Mouse (Mus musculus) heart, embryonic 14.5 days (tissue): ENCODE measurements around the gene Aacs. TPM values are rescaled to one million over a fixed set of nuclear protein-coding genes. Genes with fewer than 3 reads are reported as not detected.

Experiments used
- ATAC-seq: fragments of 200-750 bp; cut with Nextera tagmentation; 2 replicates; pipeline ENCODE4 v1.8.0; 2017; ENCODE audit warnings: low read depth, moderate TSS enrichment; ENCODE audit not compliant: insufficient number of reproducible peaks, insufficient read depth, low FRiP score
- H3K27ac ChIP-seq, 2 experiments: fragments of 200-500 bp in 1 of 2; fragments of 300-500 bp in 1 of 2; sonication (generic) in 1 of 2; replicated peaks in 1 of 2; 2 replicates each; pipeline ENCODE4 v1.5.1; 2012 to 2014; ENCODE audit warnings: low read depth in 2 of 2, low read length in 2 of 2, control low read depth in 1 of 2, mild to moderate bottlenecking in 1 of 2, mixed read lengths in 1 of 2; ENCODE audit not compliant: control insufficient read depth in 1 of 2, insufficient read depth in 1 of 2
- H3K27me3 ChIP-seq: fragments of 300-500 bp; sonication (generic); 2 replicates; pipeline ENCODE4 v1.6.1; 2014; ENCODE audit warnings: mild to moderate bottlenecking, low read length, control low read depth; ENCODE audit not compliant: control insufficient read depth, insufficient read depth
- H3K36me3 ChIP-seq: fragments of 300-500 bp; sonication (generic); 2 replicates; pipeline ENCODE4 v1.6.1; 2014; ENCODE audit warnings: mild to moderate bottlenecking, control low read depth, low read length, mixed read lengths; ENCODE audit not compliant: control insufficient read depth, insufficient read depth
- H3K4me1 ChIP-seq, 2 experiments: fragments of 200-500 bp in 1 of 2; fragments of 300-500 bp in 1 of 2; sonication (generic) in 1 of 2; 2 replicates each; pipeline ENCODE4 v1.6.1; 2012 to 2014; ENCODE audit warnings: low read length in 2 of 2, control low read depth in 1 of 2, mixed read lengths in 1 of 2; ENCODE audit not compliant: control insufficient read depth in 2 of 2, insufficient read depth in 2 of 2
- H3K4me2 ChIP-seq: fragments of 300-500 bp; sonication (generic); 2 replicates; pipeline ENCODE4 v1.6.1; 2014; ENCODE audit warnings: mild to moderate bottlenecking, low read length
- H3K4me3 ChIP-seq, 2 experiments: fragments of 200-500 bp in 1 of 2; fragments of 300-500 bp in 1 of 2; sonication (generic) in 1 of 2; 2 replicates each; pipeline ENCODE4 v1.5.1; 2012 to 2014; ENCODE audit warnings: low read length in 2 of 2, mild to moderate bottlenecking in 2 of 2, control low read depth in 1 of 2, low read depth in 1 of 2, moderate library complexity in 1 of 2; ENCODE audit not compliant: control insufficient read depth in 1 of 2, insufficient read depth in 1 of 2
- H3K9ac ChIP-seq: fragments of 300-500 bp; sonication (generic); 2 replicates; pipeline ENCODE4 v1.6.1; 2014; ENCODE audit warnings: mild to moderate bottlenecking, low read length
- H3K9me3 ChIP-seq: fragments of 300-500 bp; sonication (generic); 2 replicates; pipeline ENCODE4 v1.6.1; 2016; ENCODE audit warnings: low read length, control low read depth; ENCODE audit not compliant: control insufficient read depth
- WGBS: fragments of 180-500 bp; shearing (Covaris S2); extraction: QIAGEN DNeasy Blood & Tissue Kit; methylation state at CpG from one replicate; pipeline ENCODE4 v1.1.7; 2014; 5-methylcytosine and 5-hydroxymethylcytosine counted together
- polyA plus RNA-seq: library from polyadenylated mRNA; unstranded; fragments of >200 nt; fragmentation: Nextera tagmentation; extraction: Ambion mirVana; gene quantifications from 2 replicates; pipeline ENCODE4 v1.2.1, GENCODE M21; 2014

Gene Aacs
- polyA plus RNA-seq, 1 experiment from 2014 or later: 9.6 TPM

DNA sequence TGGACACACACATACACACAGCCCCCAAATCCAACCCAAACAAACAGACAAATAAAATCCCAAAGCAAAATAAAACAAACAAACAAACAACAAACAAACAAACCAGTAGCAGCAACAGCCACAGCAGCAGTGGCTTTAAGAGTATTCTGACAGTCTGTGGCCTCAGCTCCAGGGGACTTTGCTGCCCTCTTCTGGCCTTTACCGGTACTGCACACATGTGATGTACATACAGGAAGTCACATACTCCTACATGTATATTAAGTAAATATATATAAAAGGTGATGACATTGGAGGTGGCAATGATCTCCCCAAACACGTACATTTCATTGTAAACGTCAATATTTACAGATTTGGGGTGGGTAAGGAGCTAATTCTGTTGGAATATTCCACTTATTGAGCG lies 50.9 kb downstream of the Aacs start:
- peaks cover 6% of the 10 kb centered on the region for H3K9me3 ChIP-seq
- H3K36me3 ChIP-seq: no peaks in the 10 kb centered on the region

DNA sequence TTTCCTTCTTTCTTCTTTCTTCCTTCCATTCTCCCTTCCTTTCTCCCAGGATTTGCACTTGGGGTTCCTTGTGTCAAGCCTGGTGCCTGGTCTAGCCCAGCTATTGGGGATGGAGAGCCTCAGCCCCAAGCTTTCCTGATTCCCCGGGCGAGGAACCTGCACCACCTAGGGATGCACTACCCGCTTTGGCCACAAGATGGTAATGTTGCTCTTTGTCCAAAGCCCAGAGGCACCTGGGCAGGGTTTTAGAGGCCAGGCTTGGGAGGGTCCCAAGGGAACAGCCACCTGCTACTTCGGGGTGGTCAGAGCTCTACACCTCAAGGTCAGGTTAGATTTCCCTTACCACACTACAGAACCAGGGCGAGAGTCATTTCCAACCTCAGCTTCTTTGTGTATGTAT lies 53.5 kb downstream of the Aacs start:
- H3K27me3 ChIP-seq: peaks cover 59% of the 10 kb centered on the region
- peaks cover 6% of the 10 kb centered on the region for H3K9me3 ChIP-seq
- no peak overlapping the region for H3K4me3 ChIP-seq
- no peaks in the 10 kb centered on the region for H3K36me3 ChIP-seq
- no peak overlapping the region for H3K27ac ChIP-seq
- WGBS: 7% methylated on average over 5 of the region's 5 CpGs
- H3K9ac ChIP-seq: no peak overlapping the region
- H3K4me1 ChIP-seq: peaks cover 0 to 14% of the 10 kb centered on the region in 2 experiments; a peak in 3 of 4 replicates
- ATAC-seq: no peak
- no peak overlapping the region for H3K4me2 ChIP-seq

More for the DNA sequence above, 50.9 kb downstream of the Aacs start:
- peaks cover 33% of the 10 kb centered on the region for H3K27me3 ChIP-seq
- no peak overlapping the region for H3K4me2 ChIP-seq
- no peak overlapping the region for H3K27ac ChIP-seq
- H3K9ac ChIP-seq: no peak overlapping the region
- no peak overlapping the region for H3K4me3 ChIP-seq
- H3K4me1 ChIP-seq: no peaks in the 10 kb centered on the region
- no peak for ATAC-seq
- whole genome bisulfite sequencing: 66% methylated on average over 4 of the region's 4 CpGs

DNA sequence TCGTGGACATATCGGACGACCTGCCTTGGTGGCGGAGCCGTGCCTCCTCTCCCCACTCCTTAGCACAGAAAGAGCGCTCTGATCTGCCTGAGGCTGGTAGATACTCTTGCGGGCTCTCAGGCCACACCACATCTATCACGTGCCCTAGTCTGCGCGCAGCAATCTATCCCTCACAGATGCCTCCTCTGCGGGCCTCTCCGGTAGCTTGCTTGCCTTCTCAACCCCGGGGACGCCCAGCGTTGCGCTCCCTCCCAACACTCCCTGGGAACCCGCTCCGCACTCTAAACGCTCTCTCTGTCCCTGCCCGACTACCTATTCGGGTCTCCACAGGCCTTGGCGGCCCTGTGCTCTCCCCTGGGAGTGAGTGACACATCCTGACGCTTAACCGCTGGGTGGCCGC lies 56.0 kb downstream of the Aacs start, which contains the start of gene Tmem132b:
Tmem132b (plus strand) TSS at position 141 of the 400 bp plus-strand sequence.
- Histone ChIP-seq H3K36me3 (no peaks in the 10 kb centered on the region), H3K9me3 (peaks cover 2% of the 10 kb centered on the region), H3K27me3 (peaks cover 80% of the 10 kb centered on the region), H3K4me2 (peak within 1 kb of the TSS; percentile 83), H3K4me1 (peaks cover 0 to 14% of the 10 kb centered on the region in 2 experiments; a peak in 3 of 4 replicates), H3K4me3 (peak within 1 kb of the TSS; percentile 47 to 48), H3K27ac (no peak within 1 kb of the TSS), H3K9ac (no peak within 1 kb of the TSS)
- 2% methylated on average over 24 of the region's 25 CpGs for WGBS
- ATAC-seq: no peak

DNA sequence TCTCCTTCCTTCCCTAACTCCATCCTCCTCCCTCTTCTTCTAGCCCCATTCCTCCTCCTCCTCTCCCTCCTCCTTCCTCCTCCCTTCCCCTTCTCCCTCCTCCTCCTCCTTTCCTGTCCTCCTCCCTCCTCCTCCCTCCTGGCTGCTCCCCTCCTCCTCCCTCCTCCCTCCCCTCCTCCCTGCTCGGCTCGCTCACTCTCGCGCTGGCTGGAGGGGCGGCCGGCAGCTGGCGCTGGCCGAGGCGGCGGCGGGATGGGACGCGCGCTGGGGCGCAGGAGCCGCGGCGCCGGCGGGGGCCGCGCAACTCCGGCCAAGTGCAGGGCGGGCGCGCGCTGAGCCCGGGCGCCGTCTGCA lies 56.6 kb downstream of the Aacs start:
- Histone ChIP-seq H3K36me3 (no peaks in the 10 kb centered on the region), H3K9me3 (no peaks in the 10 kb centered on the region), H3K27me3 (peaks cover 84% of the 10 kb centered on the region), H3K4me3 (peak overlapping the region; percentile 47 to 48), H3K9ac (no peak overlapping the region), H3K4me1 (peaks cover 0 to 14% of the 10 kb centered on the region in 2 experiments; a peak in 3 of 4 replicates), H3K4me2 (peak overlapping the region; percentile 83), H3K27ac (no peak overlapping the region)
- no peak for ATAC-seq
- 0% methylated on average over 27 of the region's 30 CpGs for WGBS

DNA sequence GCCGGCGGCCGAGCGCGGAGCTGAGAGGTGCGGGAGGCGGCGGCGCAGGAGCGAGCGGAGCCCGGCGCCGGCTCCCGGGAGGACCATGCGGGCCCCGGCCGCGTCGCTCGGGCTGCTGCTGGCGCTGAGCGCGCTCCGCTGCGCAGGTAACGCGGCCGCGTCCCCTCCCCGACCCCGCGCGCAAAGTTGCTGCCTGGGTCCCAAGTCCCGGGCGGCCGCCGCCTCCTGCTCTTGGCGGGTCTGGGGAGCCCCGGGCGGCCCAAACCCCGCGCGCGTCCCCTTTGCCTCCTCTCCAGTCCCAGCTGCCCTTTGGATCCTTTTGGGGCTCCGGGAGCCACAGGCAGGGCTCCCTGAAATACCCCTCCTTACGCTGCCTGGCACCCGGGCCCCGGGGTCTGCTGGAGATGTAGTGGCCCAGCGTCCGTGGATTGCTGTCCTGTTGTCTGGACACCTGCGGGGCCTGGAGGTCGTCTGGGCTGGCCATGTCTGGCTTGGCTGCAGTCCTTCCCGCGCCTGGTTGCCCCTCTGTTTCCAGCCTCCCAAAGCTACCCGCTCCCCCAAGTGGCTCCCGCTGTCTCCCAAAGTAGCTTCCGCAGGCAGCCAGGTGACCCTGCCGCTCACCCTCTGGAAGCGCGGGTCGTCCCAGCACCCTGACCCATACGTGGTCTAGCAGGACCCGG lies 57.1 kb downstream of the Aacs start:
- Histone ChIP-seq H3K4me2 (peak overlapping the region; percentile 83), H3K9ac (no peak overlapping the region), H3K9me3 (no peaks in the 10 kb centered on the region), H3K36me3 (no peaks in the 10 kb centered on the region), H3K4me3 (peak overlapping the region; percentile 47 to 48), H3K4me1 (peaks cover 0 to 14% of the 10 kb centered on the region in 2 experiments; a peak in 3 of 4 replicates), H3K27me3 (peaks cover 86% of the 10 kb centered on the region), H3K27ac (no peak overlapping the region)
- no peak for ATAC-seq
- WGBS: under 1% methylated on average over 63 of the region's 64 CpGs

DNA sequence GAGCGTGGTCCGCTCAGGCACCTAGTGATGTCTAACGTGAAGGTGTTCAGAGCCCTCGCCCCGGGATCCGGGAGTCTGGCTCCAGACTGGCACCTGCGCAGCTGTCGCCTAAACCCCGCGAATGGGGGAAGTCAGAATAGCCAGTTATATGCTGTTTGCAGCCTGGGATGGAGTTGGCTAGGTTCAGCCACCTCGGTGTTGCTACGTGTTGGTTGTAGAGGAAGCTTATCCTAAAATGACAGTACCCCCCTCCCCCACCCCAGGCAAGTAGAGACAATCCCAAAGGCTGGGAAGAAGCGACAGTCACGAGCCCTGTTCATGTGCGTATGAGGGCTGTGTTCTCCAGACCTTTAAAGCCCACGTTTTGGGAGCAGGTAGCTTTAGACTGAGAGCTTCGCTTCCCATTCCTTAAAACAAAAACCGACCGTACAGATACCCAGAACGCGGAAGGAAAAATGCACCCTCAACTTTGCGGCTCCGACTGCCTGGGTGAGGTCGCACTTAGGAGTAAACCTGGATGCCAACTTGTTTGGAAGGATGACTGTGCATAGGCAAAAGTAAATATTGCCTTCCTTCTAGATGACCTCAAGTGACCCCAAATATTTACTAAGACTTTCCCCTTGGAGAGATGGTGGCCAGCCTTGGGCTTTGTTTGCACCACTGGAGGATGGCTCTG lies 57.7 kb downstream of the Aacs start:
- no peak for ATAC-seq
- H3K9ac ChIP-seq: no peak overlapping the region
- no peak overlapping the region for H3K27ac ChIP-seq
- peak overlapping the region in 1 of 2 experiments; percentile 48; a peak in 2 of 4 replicates for H3K4me3 ChIP-seq
- WGBS: 2% methylated on average over 24 of the region's 24 CpGs
- H3K27me3 ChIP-seq: peaks cover 86% of the 10 kb centered on the region
- H3K4me1 ChIP-seq: peaks cover 0 to 14% of the 10 kb centered on the region in 2 experiments; a peak in 3 of 4 replicates
- no peaks in the 10 kb centered on the region for H3K36me3 ChIP-seq
- peak overlapping the region; percentile 83 for H3K4me2 ChIP-seq
- no peaks in the 10 kb centered on the region for H3K9me3 ChIP-seq

DNA sequence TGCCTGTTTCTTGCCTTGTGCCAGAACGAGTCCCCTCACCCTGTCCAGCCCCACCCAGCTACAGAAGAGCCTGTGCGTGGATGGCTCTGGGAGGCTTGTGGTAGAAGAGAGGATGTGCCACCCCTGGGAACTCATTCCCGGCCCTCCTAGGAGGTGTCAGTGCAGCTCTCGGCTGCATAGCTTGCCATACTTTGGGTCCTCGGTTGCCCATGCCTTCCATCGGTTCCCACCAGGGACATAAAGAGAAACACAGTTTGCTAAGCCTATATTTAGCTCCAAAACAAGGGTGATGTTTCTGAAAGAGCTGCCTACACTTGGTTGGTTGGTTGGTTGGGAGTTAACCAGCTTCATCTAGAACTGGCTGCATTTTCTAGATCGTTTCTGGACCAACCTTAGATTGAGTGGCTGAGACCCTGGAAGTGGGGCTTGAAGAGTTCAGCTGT lies 58.6 kb downstream of the Aacs start:
- H3K4me3 ChIP-seq: no peak overlapping the region
- H3K4me1 ChIP-seq: peaks cover 0 to 14% of the 10 kb centered on the region in 2 experiments; a peak in 3 of 4 replicates
- 6% methylated on average over 7 of the region's 7 CpGs for WGBS
- H3K9me3 ChIP-seq: no peaks in the 10 kb centered on the region
- H3K27ac ChIP-seq: no peak overlapping the region
- no peak overlapping the region for H3K9ac ChIP-seq
- peaks cover 78% of the 10 kb centered on the region for H3K27me3 ChIP-seq
- H3K36me3 ChIP-seq: no peaks in the 10 kb centered on the region
- no peak for ATAC-seq
- H3K4me2 ChIP-seq: no peak overlapping the region
